Mouse (Mus musculus) kidney, adult 2 months (tissue): ENCODE measurements around the gene E4f1.

Experiments used
- CTCF ChIP-seq: fragments of 200-500 bp; conservative IDR thresholded peaks from 2 replicates; pipeline ENCODE4 v1.5.1; 2011; ENCODE audit warnings: low read depth, mild to moderate bottlenecking, control low read depth, low read length, moderate library complexity, mixed read lengths; ENCODE audit not compliant: insufficient read depth, insufficient read length
- POLR2A ChIP-seq: fragments of 200-500 bp; IDR thresholded peaks from one replicate; pipeline ENCODE4 v1.6.1; 2011; ENCODE audit warnings: low read depth, low read length, control low read depth

DNA sequence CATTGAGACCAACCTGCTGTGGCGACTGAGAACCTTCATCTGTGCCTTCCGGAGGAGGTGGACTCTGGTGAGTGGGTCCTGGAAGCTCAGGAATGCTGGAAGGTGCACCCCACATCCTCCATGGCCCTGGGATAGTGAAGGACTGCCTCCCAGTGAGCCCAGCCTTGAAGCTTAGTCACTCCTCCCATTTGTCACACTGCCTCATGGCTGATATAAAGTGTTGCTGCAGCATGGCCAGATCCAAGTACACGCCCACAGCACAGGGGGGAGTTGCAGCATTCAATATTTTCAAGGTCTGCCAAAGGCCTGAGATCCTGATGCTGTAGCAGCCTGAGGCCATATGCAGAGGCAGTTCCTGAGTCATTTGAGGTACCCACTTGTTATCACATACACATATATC, 67.7 kb downstream of the E4f1 start:
- no peak for TF ChIP-seq CTCF
- no peak for TF ChIP-seq POLR2A
